Mouse (Mus musculus) stomach, embryonic 16.5 days (tissue): ENCODE results near the gene Ajuba. TPM values are rescaled to one million over a fixed set of nuclear protein-coding genes. Genes with fewer than 3 reads are reported as not detected.

Source experiments
- ATAC-seq: fragments of 200-750 bp; cut with Nextera tagmentation; 2 replicates; pipeline ENCODE4 v1.8.0; 2017; ENCODE audit warnings: moderate number of reproducible peaks, moderate TSS enrichment; ENCODE audit not compliant: insufficient read depth, low FRiP score
- H3K27ac ChIP-seq: fragments of 300-500 bp; sonication (generic); 2 replicates; pipeline ENCODE4 v1.5.1; 2014; ENCODE audit warnings: low read length
- H3K27me3 ChIP-seq: fragments of 300-500 bp; sonication (generic); 2 replicates; pipeline ENCODE4 v1.6.1; 2014; ENCODE audit warnings: low read length, control low read depth, mixed read lengths; ENCODE audit not compliant: control insufficient read depth, insufficient read depth
- H3K36me3 ChIP-seq: fragments of 300-500 bp; sonication (generic); 2 replicates; pipeline ENCODE4 v1.6.1; 2014; ENCODE audit warnings: low read length; ENCODE audit not compliant: control insufficient read depth, insufficient read depth
- H3K4me1 ChIP-seq: fragments of 300-500 bp; sonication (generic); 2 replicates; pipeline ENCODE4 v1.6.1; 2014; ENCODE audit warnings: low read length, control low read depth, mixed read lengths; ENCODE audit not compliant: control insufficient read depth, insufficient read depth
- H3K4me2 ChIP-seq: fragments of 300-500 bp; sonication (generic); 2 replicates; pipeline ENCODE4 v1.6.1; 2014; ENCODE audit warnings: low read depth, low read length, mixed read lengths
- H3K4me3 ChIP-seq: fragments of 300-500 bp; sonication (generic); replicated peaks from 2 replicates; pipeline ENCODE4 v1.5.1; 2014; ENCODE audit warnings: mild to moderate bottlenecking, low read length
- H3K9ac ChIP-seq: fragments of 300-500 bp; sonication (generic); 2 replicates; pipeline ENCODE4 v1.6.1; 2014; ENCODE audit warnings: low read length
- H3K9me3 ChIP-seq: fragments of 300-500 bp; sonication (generic); replicated peaks from 2 replicates; pipeline ENCODE4 v1.6.1; 2016; ENCODE audit warnings: low read length, control low read depth; ENCODE audit not compliant: control insufficient read depth
- WGBS: fragments of 180-500 bp; shearing (Covaris S2); extraction: QIAGEN DNeasy Blood & Tissue Kit; methylation state at CpG from one replicate; pipeline ENCODE4 v1.1.7; 2014; 5-methylcytosine and 5-hydroxymethylcytosine counted together
- microRNA counts: library from miRNA; unstranded; fragments of <30 nt; microRNA quantifications from one replicate; lab custom pipeline; 2016
- microRNA-seq: library from miRNA; unstranded; fragments of <30 nt; microRNA quantifications from one replicate; pipeline ENCODE4, GENCODE M21; 2016
- polyA plus RNA-seq: library from polyadenylated mRNA; unstranded; fragments of >200 nt; fragmentation: Nextera tagmentation; extraction: Ambion mirVana; gene quantifications from 2 replicates; pipeline ENCODE4 v1.2.1, GENCODE M21; 2015

Gene Ajuba
- polyA plus RNA-seq, 1 experiment from 2014 or later: 19.5 TPM

GRCm38 (mm10) chr14:54528446-54529111 is 48.8 kb downstream of the Ajuba start:
- no peak overlapping the region for H3K4me2 ChIP-seq
- no peak overlapping the region for H3K4me3 ChIP-seq
- peaks cover 11% of the 10 kb centered on the region for H3K4me1 ChIP-seq
- 0 out of 2 replicates have a peak overlapping the region, but pooled peaks have one; percentile 2 for H3K9ac ChIP-seq
- H3K27ac ChIP-seq: no peak overlapping the region
- no peaks in the 10 kb centered on the region for H3K9me3 ChIP-seq
- no peaks in the 10 kb centered on the region for H3K27me3 ChIP-seq
- 11% methylated on average over 17 of the region's 17 CpGs for WGBS
- ATAC-seq: peak; percentile 84; the same call in 1 of the 2 replicates
- no peaks in the 10 kb centered on the region for H3K36me3 ChIP-seq

- Histone ChIP-seq H3K9ac (no peak overlapping the region), H3K36me3 (no peaks in the 10 kb centered on the region), H3K27me3 (no peaks in the 10 kb centered on the region), H3K9me3 (no peaks in the 10 kb centered on the region), H3K4me1 (peaks cover 11% of the 10 kb centered on the region), H3K4me2 (peak overlapping the region; percentile 62), H3K4me3 (no peak overlapping the region), H3K27ac (no peak overlapping the region)
- ATAC-seq: no peak
- 18% methylated on average over 5 of the region's 5 CpGs for WGBS
Measured at GRCm38 (mm10) chr14:54528007-54528393, 49.4 kb downstream of the Ajuba start.

DNA sequence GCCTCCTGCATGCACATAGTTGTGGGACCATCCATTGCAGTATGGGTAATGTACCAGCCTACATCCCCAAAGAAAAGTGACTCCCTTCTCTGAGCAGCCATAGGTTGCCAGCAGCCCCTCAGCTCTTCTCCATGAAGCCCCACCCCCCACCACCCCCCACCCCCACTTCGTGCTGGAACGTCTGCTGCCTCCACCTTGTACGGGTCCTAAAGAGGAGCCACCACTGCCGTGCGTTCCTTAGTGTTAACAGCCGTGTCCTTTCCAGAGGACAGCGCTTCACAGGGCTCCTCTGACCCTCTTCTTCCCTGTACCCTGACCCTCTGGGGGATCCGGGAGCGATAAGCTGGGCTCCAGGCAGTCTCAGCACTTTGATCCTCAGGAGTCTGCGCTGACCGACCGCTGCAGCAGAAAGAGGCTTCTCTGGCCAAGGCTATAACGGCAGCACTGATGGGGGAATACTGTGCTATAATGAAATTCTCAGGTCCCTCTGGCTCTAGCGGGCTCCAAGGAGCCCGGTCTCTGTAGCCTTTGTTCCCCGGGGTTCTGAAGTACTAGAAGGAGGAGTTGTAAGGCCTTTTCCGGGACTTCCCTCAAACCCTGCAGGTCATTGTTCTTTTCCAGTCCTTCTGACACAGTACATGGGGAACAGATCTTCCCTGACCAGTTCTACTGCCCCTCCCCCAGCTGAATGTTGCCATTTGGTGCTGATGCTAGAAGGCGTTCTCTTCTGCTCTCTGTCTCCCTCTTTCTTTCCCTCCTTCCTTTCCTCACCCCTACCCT is 49.9 kb downstream of the Ajuba start:
- peak overlapping the region; percentile 38; the same call in 1 of the 2 replicates for H3K27ac ChIP-seq

GRCm38 (mm10) chr14:54523600-54523999 is 53.8 kb downstream of the Ajuba start:
- no peak overlapping the region for H3K27ac ChIP-seq
- 27% methylated on average over 6 of the region's 6 CpGs for WGBS
- no peak for ATAC-seq

More for the DNA sequence above, 49.9 kb downstream of the Ajuba start:
- Histone ChIP-seq H3K27me3 (no peaks in the 10 kb centered on the region), H3K4me1 (peaks cover 11% of the 10 kb centered on the region), H3K36me3 (no peaks in the 10 kb centered on the region), H3K9me3 (no peaks in the 10 kb centered on the region), H3K9ac (peak overlapping the region; percentile 70), H3K4me2 (peak overlapping the region; percentile 62), H3K4me3 (peak overlapping the region; percentile 43)
- WGBS: 2% methylated on average over 18 of the region's 18 CpGs
- peak; percentile 73; the same call in 1 of the 2 replicates for ATAC-seq

More at GRCm38 (mm10) chr14:54523600-54523999, 53.8 kb downstream of the Ajuba start:
- Histone ChIP-seq H3K27me3 (no peaks in the 10 kb centered on the region), H3K4me2 (no peak overlapping the region), H3K9me3 (no peaks in the 10 kb centered on the region), H3K36me3 (no peaks in the 10 kb centered on the region), H3K4me3 (no peak overlapping the region), H3K4me1 (peaks cover 9% of the 10 kb centered on the region), H3K9ac (no peak overlapping the region)

MicroRNAs encoded within 50 kb of the gene (microRNA counts, 519-probe panel; counts per million panel counts)
- not detected for microRNA mmu-miR-686 (lab: Ali Mortazavi, UCI)

Small RNA genes within 50 kb of the gene (microRNA-seq; reads per million reads assigned to microRNA genes)
- gene Mir686: not detected

Other genes with a start within 250 kb of the Ajuba start
- 33.7 and 35.6 TPM in 2 replicates for gene Oxa1l, start 216.7 kb downstream of the Ajuba start, polyA plus RNA-seq
- gene Slc7a7, start 159.8 kb downstream of the Ajuba start, polyA plus RNA-seq: 19.0 and 23.0 TPM in 2 replicates
- gene Mrpl52, start 150.6 kb downstream of the Ajuba start, polyA plus RNA-seq: 206 and 264 TPM in 2 replicates
- 120 and 126 TPM in 2 replicates for gene Mmp14, start 145.9 kb downstream of the Ajuba start, polyA plus RNA-seq
- 39.6 and 40.3 TPM in 2 replicates for gene Lrp10, start 113.4 kb downstream of the Ajuba start, polyA plus RNA-seq
- gene Rem2, start 101.5 kb downstream of the Ajuba start, polyA plus RNA-seq: 1.5 TPM in 2 replicates
- 66.5 and 71.1 TPM in 2 replicates for gene Prmt5, start 60.0 kb downstream of the Ajuba start, polyA plus RNA-seq
- 39.0 and 44.4 TPM in 2 replicates for gene Haus4, start 22.9 kb downstream of the Ajuba start, polyA plus RNA-seq
- 8.2 and 9.0 TPM in 2 replicates for gene 4931414P19Rik, start 28.4 kb upstream of the Ajuba start, polyA plus RNA-seq
- 346 and 368 TPM in 2 replicates for gene Psmb5, start 40.5 kb upstream of the Ajuba start, polyA plus RNA-seq
- not detected in 2 replicates for gene Psmb11, start 43.9 kb upstream of the Ajuba start, polyA plus RNA-seq
- gene Gm17606, start 63.4 kb upstream of the Ajuba start, polyA plus RNA-seq: not detected in 2 replicates
- 1.6 and 2.2 TPM in 2 replicates for gene Cdh24, start 63.8 kb upstream of the Ajuba start, polyA plus RNA-seq
- 68.3 and 76.6 TPM in 2 replicates for gene 1700123O20Rik, start 108.7 kb upstream of the Ajuba start, polyA plus RNA-seq
- gene Acin1, start 109.4 kb upstream of the Ajuba start, polyA plus RNA-seq: 89.1 and 101 TPM in 2 replicates
- gene Gm29776, start 121.3 kb upstream of the Ajuba start, polyA plus RNA-seq: 0.15 and 0.19 TPM in 2 replicates
- 0.88 and 1.2 TPM in 2 replicates for gene Cebpe, start 134.6 kb upstream of the Ajuba start, polyA plus RNA-seq
- 9.9 and 10.2 TPM in 2 replicates for gene Slc7a8, start 204.4 kb upstream of the Ajuba start, polyA plus RNA-seq
- gene Rnf212b, start 236.6 kb upstream of the Ajuba start, polyA plus RNA-seq: not detected in 2 replicates